Mouse (Mus musculus) cerebellum, adult 18-20 months (tissue): ENCODE data around the gene Chil1.

Source experiments
- DNase-seq, 2 experiments: peaks; one replicate each; pipeline ENCODE4 v3.0.0; 2021

The Chil1 gene

DNA sequence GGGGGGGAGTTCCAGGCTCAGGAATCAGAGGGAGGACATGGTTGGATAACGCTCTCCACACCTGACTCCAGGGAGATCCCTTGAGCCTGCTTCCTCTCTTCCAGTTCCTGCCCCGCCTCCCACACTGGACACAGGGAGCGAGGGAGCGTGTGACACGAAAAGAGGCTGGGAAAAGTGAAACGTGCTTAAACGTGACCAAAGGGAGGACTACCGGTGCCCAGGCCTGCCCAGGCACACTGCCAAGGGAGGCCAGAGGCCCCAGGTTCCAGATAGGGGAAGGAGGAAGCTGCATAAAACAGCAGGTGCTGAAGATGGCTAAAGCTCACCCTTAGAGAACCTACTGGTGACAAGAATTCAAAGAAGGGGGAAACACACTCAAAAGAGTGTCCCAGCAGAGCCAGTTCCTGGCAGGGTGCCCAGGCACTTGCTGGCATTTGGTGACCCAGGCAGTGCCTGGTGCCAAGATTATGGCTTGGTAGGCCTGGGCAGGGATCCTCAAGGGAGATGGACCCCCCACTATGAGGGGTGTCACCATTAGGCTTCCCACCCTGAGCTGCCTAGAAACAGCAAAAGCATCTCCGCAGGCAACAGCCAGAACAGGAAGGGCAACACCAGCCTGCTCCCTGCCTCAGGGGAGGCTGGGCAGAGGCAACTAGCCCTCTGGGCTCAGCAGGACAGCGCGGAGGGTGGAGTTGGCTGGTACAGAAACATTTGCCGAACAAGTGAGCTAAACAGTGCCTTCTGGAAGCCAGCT lies 51.0 kb downstream of the Chil1 start:
- peak; percentile 77 to 81 for DNase-seq

DNA sequence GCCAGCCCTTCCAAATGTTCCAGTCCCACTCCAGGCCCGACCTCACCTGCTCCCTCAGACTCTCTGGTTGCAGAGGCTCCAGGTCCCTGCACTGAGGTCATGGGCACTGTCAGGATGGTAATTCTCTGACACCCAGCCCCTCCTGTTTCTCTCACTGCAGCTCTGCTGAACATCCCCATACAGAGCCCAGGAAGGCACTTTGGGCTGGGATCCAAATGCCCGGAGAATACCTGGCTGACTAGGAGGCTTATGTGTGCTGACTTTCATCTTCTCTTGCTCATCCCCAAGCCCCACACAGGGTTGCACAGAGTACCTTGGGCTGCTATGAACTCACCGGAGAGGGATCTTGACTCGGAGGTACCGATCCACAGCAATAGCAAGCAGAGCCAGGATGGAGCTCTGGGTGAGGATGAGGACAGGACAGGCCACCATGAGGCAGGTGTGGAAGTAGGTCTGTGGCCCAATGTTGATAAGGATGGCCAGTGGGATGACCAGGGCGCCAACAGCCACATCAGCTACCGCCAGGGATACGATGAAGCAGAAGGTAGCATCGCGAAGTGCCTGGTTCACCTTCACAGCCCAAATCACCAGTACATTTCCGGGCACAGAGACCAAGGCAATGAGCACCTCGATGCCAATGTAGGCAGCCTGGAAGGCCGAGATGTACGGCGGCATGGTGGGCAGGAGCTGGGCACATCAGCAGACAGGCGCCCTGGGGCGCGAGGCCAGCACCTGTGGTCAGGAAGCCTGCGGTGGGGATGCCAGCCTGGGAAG lies 51.9 kb downstream of the Chil1 start:
- peak; percentile 71 to 77 for DNase-seq

DNA sequence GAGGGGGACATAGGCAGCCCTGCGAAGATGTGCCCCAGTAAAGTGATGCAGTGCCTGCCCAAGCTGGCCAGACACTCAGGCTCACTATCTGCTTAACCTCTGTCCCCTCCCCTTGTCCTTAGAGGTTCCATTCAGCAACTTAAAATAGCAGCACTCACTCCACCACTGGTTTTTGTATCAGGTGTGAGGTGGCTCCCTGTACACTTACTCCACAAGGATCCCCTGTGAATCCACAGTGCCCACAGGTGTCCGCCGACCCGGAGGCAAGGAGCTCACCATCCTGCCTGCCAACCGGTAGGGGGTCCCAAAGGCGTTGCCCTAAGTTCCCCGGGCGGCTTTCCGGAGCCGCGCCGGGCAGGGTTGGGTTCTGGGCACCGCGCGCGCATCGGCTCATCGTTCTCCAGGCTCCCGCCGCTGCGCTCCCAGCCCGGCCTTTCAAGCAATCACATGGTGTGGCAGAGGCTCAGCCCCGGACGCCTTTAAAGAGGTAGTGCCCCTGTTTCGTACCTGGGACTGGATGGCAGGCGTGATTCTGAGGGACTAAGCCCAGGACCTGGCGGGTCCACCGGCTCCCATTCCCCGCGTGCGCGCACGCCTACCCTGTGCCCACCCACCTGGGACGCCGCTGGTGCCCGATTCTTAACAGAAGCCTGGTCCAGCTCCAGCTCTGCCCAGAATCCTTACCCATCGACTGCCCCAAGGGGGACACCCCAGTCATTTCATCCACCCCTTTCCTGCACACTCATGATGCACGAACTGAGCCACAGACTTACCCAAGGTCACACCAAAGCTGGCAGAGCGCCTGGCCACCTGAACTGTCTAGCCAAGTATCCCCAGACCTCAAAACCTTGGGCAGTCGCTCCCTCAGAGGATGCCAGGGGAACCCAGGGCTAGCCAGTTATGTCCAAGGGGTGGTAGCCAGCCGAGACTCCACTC lies 52.7 kb downstream of the Chil1 start:
- DNase-seq = peak; percentile 88 to 89

DNA sequence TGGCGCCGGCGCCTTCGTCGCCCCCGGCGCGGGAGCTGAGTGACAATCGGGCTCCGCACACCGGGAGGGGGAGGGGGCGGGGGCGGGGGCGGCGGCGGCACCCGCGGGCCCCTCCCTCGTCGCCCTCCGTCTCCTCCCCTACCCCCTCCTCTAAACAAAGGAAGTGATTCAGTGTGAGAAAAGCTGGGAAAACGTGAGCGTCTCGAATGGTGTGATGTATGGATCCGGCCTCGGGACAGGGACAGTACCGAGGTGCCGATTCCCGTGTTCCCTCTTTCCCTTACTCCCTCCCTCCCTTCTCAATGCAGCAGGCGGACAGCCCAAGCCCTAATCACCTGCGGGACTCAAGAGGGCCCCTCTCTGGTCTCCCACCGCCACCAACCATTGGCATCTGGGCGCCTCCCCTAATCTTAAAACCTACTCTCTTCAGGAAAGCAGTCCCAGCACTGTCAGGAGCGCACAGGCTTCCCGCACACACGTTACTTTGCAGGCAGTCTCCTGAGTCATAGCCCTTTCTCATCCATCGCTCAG lies 53.5 kb downstream of the Chil1 start, which contains the start of gene Adora1:
TSS of gene Adora1 (minus strand) at position 41 of the 531 bp plus-strand sequence.
- peak in 1 of 2 experiments; percentile 52 for DNase-seq

DNA sequence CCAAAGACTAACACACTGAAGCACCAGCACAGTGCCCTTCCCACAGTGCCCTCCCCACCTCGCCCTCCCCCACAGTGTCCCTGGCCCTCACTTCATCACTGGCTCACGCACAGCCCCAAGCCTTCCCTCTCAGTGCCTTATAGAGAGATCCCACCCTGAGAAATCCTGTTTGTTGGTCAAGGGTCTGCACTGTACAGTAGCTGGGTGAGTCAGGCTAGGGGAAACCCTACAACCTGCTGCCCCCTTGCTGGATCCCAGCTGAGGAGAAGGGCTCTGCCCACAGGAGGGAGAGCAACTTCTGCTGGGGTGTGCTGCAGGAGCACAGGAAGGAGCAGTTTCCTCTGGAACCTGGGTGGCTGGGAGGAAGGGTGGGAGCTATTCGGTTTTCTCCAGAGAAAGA lies 54.2 kb downstream of the Chil1 start:
- no peak for DNase-seq

DNA sequence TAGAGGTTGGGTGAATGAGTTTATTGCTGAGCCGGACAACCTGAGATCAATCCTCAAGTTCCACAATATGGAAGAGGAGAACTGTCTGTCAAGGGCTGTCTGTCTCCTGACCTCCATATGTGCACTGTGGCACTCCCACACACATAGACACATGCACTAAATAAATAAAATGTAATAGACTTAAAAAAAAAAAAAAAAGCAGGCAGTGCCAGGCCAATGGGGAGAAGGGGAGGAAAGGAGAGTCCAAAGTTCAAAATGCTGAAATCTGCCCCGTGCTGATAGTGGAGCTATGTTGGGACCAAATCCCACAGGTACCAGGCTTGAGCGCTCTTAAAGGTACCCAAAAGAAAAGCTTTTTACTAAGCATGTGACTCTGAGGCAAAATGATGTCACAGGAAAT lies 55.5 kb downstream of the Chil1 start:
- no peak for DNase-seq
